Mouse (Mus musculus): Measurements from ENCODE around the gene Mmp15.

DNA sequence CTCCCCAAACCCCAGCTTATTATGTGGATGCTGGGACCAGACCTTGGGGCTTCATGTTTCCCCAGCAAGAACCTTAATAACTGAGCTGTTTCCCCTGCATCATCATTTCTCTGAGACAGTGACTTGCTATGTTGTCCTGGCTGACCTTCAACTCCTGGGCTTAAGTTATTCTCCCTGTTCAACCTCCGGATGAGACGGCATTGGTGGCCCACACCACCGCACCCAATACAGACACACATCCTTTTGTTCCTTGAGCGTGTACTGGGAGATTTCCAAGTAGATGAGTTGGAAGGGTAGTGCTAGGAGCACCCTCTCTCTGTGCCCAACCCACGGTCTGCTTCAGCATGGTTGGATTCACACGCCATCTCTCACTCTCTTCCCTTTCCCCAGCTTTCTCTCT, 38.2 kb upstream of the Mmp15 start:
- TF ChIP-seq ZNF384 (IDR thresholded peaks at IDR 0.05; ENCODE audit: low read depth, low read length) (no peak), CHD2 (IDR thresholded peaks at IDR 0.05; ENCODE audit: low read depth, low read length) (no peak)
